Mouse (Mus musculus): ENCODE data around the gene Susd5.
"Not testable (repeated sequence)": the region's sequence is repeated elsewhere in the genome, so short reads cannot be mapped to it uniquely, and the experiment has no call there.

The Susd5 gene

GRCm38 (mm10) chr9:114073681-114074080 lies 16.7 kb downstream of the Susd5 start:
- no peak for DNase-seq

- DNase-seq, result no peak
These were observed 29.5 kb downstream of the Susd5 start for GRCm38 (mm10) chr9:114086422-114086821.

GRCm38 (mm10) chr9:114087106-114087815 lies 30.3 kb downstream of the Susd5 start:
- no peak for DNase-seq

- DNase-seq, result not testable (repeated sequence)
These were observed 31.9 kb downstream of the Susd5 start for GRCm38 (mm10) chr9:114088885-114089284.

- not testable (repeated sequence) for DNase-seq
These were observed 35.2 kb downstream of the Susd5 start for GRCm38 (mm10) chr9:114092188-114092587.

- DNase-seq, result no peak
These were observed 37.9 kb downstream of the Susd5 start for GRCm38 (mm10) chr9:114094854-114095253.

- DNase-seq, result no peak
These were observed 41.9 kb downstream of the Susd5 start for GRCm38 (mm10) chr9:114098716-114099302.

GRCm38 (mm10) chr9:114110268-114110667 lies 53.3 kb downstream of the Susd5 start:
- no peak for DNase-seq

- no peak for DNase-seq
These were observed 54.2 kb downstream of the Susd5 start for GRCm38 (mm10) chr9:114111161-114111560.

- DNase-seq, result no peak
These were observed 55.3 kb downstream of the Susd5 start for GRCm38 (mm10) chr9:114112226-114112625.

GRCm38 (mm10) chr9:114113911-114114623 lies 57.1 kb downstream of the Susd5 start:
- DNase-seq, result peak; percentile 42

- DNase-seq, result peak; percentile 72
These were observed 59.7 kb downstream of the Susd5 start for GRCm38 (mm10) chr9:114116672-114117071.

- DNase-seq, result not testable (repeated sequence)
These were observed 65.9 kb downstream of the Susd5 start for GRCm38 (mm10) chr9:114122862-114123261.

- DNase-seq, result not testable (repeated sequence)
These were observed 72.4 kb downstream of the Susd5 start for GRCm38 (mm10) chr9:114129273-114129835.

All from lung, postnatal 10 days (tissue).